ENCODE assay signal across 8 mouse cellular contexts in the genomic region with DNA sequence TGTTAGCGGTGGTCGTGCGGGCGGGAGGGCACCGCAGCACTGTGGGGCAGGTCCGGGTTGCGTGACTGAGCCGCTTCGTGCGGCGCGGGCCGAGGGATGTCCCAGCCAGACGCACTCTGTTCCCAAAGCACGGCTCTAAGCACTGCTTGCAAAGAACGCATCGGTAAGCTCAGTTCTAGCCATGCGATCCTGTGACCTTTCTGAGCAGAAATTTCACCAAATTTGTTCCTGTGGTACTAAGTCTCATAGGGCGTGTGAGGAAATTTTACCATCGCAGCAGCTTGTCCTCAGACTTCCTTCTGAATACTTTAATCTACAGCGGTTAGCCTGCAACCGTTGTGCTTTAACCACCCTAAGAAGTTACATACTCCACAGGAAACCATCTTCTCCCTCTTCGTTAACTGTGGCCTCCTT. TPM values are rescaled to one million over a fixed set of nuclear protein-coding genes. Genes with fewer than 3 reads are reported as not detected.
A peak's percentile ranks its signal among the peaks of the same experiment; 100 is the strongest.
DNase-seq lines count a peak whose midpoint lies in the region; ATAC-seq lines count a peak whose summit lies in the region.

No protein-coding gene starts in this region.

- H3K4me2 ChIP-seq in heart, embryonic 12.5 days: peak overlapping the region; percentile 85
- peak overlapping the region; percentile 76 for H3K4me2 ChIP-seq in forebrain, embryonic 11.5 days (ENCODE audit: low read depth, low read length, severe bottlenecking)
- H3K4me2 ChIP-seq in liver, embryonic 13.5 days: peak overlapping the region; percentile 95
- peak overlapping the region; percentile 80 for H3K4me2 ChIP-seq in stomach, embryonic 15.5 days

- H3K36me3 ChIP-seq in heart, embryonic 12.5 days: peaks cover 22% of the 10 kb centered on the region
- no peaks in the 10 kb centered on the region; the same call in 1 of the 2 replicates for H3K36me3 ChIP-seq in forebrain, embryonic 11.5 days (ENCODE audit: control insufficient read depth, insufficient read depth, low read length)
- peaks cover 25% of the 10 kb centered on the region for H3K36me3 ChIP-seq in liver, embryonic 13.5 days
- H3K36me3 ChIP-seq in stomach, embryonic 15.5 days: 0 out of 2 replicates have a peak, but pooled peaks cover 4% of the 10 kb centered on the region

- H3K9ac ChIP-seq in heart, embryonic 12.5 days: peak overlapping the region; percentile 83
- peak overlapping the region; percentile 72 for H3K9ac ChIP-seq in forebrain, embryonic 11.5 days (ENCODE audit: low read length)
- peak overlapping the region; percentile 81 for H3K9ac ChIP-seq in liver, embryonic 13.5 days
- peak overlapping the region; percentile 52 for H3K9ac ChIP-seq in stomach, embryonic 15.5 days

- peak overlapping the region; percentile 98 for H3K4me3 ChIP-seq in heart, embryonic 12.5 days
- peak overlapping the region; percentile 91 for H3K4me3 ChIP-seq in forebrain, embryonic 11.5 days (ENCODE audit: low read depth, low read length)
- peak overlapping the region; percentile 94 for H3K4me3 ChIP-seq in liver, embryonic 13.5 days (replicated peaks)
- peak overlapping the region; percentile 99 for H3K4me3 ChIP-seq in stomach, embryonic 15.5 days (replicated peaks)

- H3K4me1 ChIP-seq in heart, embryonic 12.5 days (replicated peaks): 0 out of 2 replicates have a peak, but pooled peaks cover 5% of the 10 kb centered on the region
- no peaks in the 10 kb centered on the region for H3K4me1 ChIP-seq in forebrain, embryonic 11.5 days (replicated peaks; ENCODE audit: control insufficient read depth, insufficient read depth, low read length)
- H3K4me1 ChIP-seq in liver, embryonic 13.5 days (replicated peaks): peaks cover 26% of the 10 kb centered on the region
- H3K4me1 ChIP-seq in stomach, embryonic 15.5 days: no peaks in the 10 kb centered on the region

- H3K27me3 ChIP-seq in heart, embryonic 12.5 days (replicated peaks): no peaks in the 10 kb centered on the region
- H3K27me3 ChIP-seq in forebrain, embryonic 11.5 days (ENCODE audit: control insufficient read depth, insufficient read depth, low read length): 0 out of 2 replicates have a peak, but pooled peaks cover 2% of the 10 kb centered on the region
- H3K27me3 ChIP-seq in liver, embryonic 13.5 days: no peaks in the 10 kb centered on the region
- H3K27me3 ChIP-seq in stomach, embryonic 15.5 days (replicated peaks): no peaks in the 10 kb centered on the region

- peak overlapping the region; percentile 89 for H3K27ac ChIP-seq in heart, embryonic 12.5 days (ENCODE audit: poor library complexity, severe bottlenecking)
- no peak overlapping the region for H3K27ac ChIP-seq in forebrain, embryonic 11.5 days (ENCODE audit: low read depth, low read length)
- peak overlapping the region; percentile 81 for H3K27ac ChIP-seq in liver, embryonic 13.5 days
- H3K27ac ChIP-seq in stomach, embryonic 15.5 days: peak overlapping the region; percentile 91

- WGBS in heart, embryonic 12.5 days: 1% methylated on average over 23 of the region's 23 CpGs
- WGBS in forebrain, embryonic 11.5 days: 1% methylated on average over 23 of the region's 23 CpGs
- under 1% methylated on average over 23 of the region's 23 CpGs for WGBS in liver, embryonic 13.5 days (ENCODE audit: insufficient replicate concordance)
- under 1% methylated on average over 23 of the region's 23 CpGs for WGBS in stomach, embryonic 15.5 days

- no peaks in the 10 kb centered on the region for H3K9me3 ChIP-seq in heart, embryonic 12.5 days (replicated peaks)
- no peaks in the 10 kb centered on the region for H3K9me3 ChIP-seq in forebrain, embryonic 11.5 days (ENCODE audit: control insufficient read depth, low read length)
- no peaks in the 10 kb centered on the region for H3K9me3 ChIP-seq in liver, embryonic 13.5 days (replicated peaks)
- no peaks in the 10 kb centered on the region for H3K9me3 ChIP-seq in stomach, embryonic 15.5 days

- ATAC-seq in heart, embryonic 12.5 days (ENCODE audit: insufficient number of reproducible peaks, low FRiP score): peak; percentile 66
- ATAC-seq in forebrain, embryonic 11.5 days (replicated peaks; ENCODE audit: low FRiP score): peak; percentile 76
- peak; percentile 37 for ATAC-seq in liver, embryonic 13.5 days (ENCODE audit: low read depth)
- peak; percentile 63 for ATAC-seq in stomach, embryonic 15.5 days (ENCODE audit: insufficient read depth, low FRiP score, low read depth)

- no peak for DNase-seq in heart, adult 18-20 months
- DNase-seq in ES-CJ7 (ENCODE audit: low read depth, low spot score): peak; percentile 17
- DNase-seq in forebrain, embryonic 11.5 days (ENCODE audit: low spot score): no peak
- DNase-seq in liver, embryonic 13.5 days: no peak
- DNase-seq in cerebellum, adult 9-10 months: no peak
- no peak for DNase-seq in B cell, adult 2 months

RNA-seq across cellular contexts. Expression of gene Ankrd12, which starts 0.6 kb away (rescaled TPM):
- 18.7 and 19.6 TPM in 2 replicates for polyA plus RNA-seq in heart, embryonic 12.5 days (2016; fragmentation: Nextera tagmentation; extraction: Ambion mirVana)
- 10 to 100 TPM; 18.3 to 19.8 TPM for total RNA-seq in heart, adult 18-20 months (2021)
- polyA plus RNA-seq in forebrain, embryonic 11.5 days (2014; fragmentation: Nextera tagmentation; extraction: Ambion mirVana): 29.0 and 30.3 TPM in 2 replicates
- polyA plus RNA-seq in liver, embryonic 13.5 days (2015; fragmentation: Nextera tagmentation; extraction: Ambion mirVana): 6.1 and 8.3 TPM in 2 replicates
- 29.0 and 29.9 TPM in 2 replicates for polyA plus RNA-seq in stomach, embryonic 15.5 days (2015; fragmentation: Nextera tagmentation; extraction: Ambion mirVana)

RNA-seq across cellular contexts. Expression of gene Ndufv2, which starts 23.9 kb away (rescaled TPM):
- 482 and 485 TPM in 2 replicates for polyA plus RNA-seq in heart, embryonic 12.5 days (2016; fragmentation: Nextera tagmentation; extraction: Ambion mirVana)
- total RNA-seq in heart, adult 18-20 months (2021): 1,000 to 10,000 TPM; 1,218 to 1,257 TPM
- 313 and 317 TPM in 2 replicates for polyA plus RNA-seq in forebrain, embryonic 11.5 days (2014; fragmentation: Nextera tagmentation; extraction: Ambion mirVana)
- 246 and 248 TPM in 2 replicates for polyA plus RNA-seq in liver, embryonic 13.5 days (2015; fragmentation: Nextera tagmentation; extraction: Ambion mirVana)
- 349 and 368 TPM in 2 replicates for polyA plus RNA-seq in stomach, embryonic 15.5 days (2015; fragmentation: Nextera tagmentation; extraction: Ambion mirVana)

RNA-seq across cellular contexts. Expression of gene Washc1, which starts 33.9 kb away (rescaled TPM):
- 27.6 and 30.2 TPM in 2 replicates for polyA plus RNA-seq in heart, embryonic 12.5 days (2016; fragmentation: Nextera tagmentation; extraction: Ambion mirVana)
- 10 to 100 TPM; 22.5 to 25.0 TPM for total RNA-seq in heart, adult 18-20 months (2021)
- polyA plus RNA-seq in forebrain, embryonic 11.5 days (2014; fragmentation: Nextera tagmentation; extraction: Ambion mirVana): 24.9 and 29.4 TPM in 2 replicates
- 18.6 and 19.0 TPM in 2 replicates for polyA plus RNA-seq in liver, embryonic 13.5 days (2015; fragmentation: Nextera tagmentation; extraction: Ambion mirVana)
- polyA plus RNA-seq in stomach, embryonic 15.5 days (2015; fragmentation: Nextera tagmentation; extraction: Ambion mirVana): 33.3 and 37.8 TPM in 2 replicates

RNA-seq across cellular contexts. Expression of gene Ddx11, which starts 45.9 kb away (rescaled TPM):
- 18.0 and 20.5 TPM in 2 replicates for polyA plus RNA-seq in heart, embryonic 12.5 days (2016; fragmentation: Nextera tagmentation; extraction: Ambion mirVana)
- 1 to 10 TPM; 1.2 to 1.5 TPM for total RNA-seq in heart, adult 18-20 months (2021)
- polyA plus RNA-seq in forebrain, embryonic 11.5 days (2014; fragmentation: Nextera tagmentation; extraction: Ambion mirVana): 29.0 and 31.4 TPM in 2 replicates
- polyA plus RNA-seq in liver, embryonic 13.5 days (2015; fragmentation: Nextera tagmentation; extraction: Ambion mirVana): 8.6 and 9.9 TPM in 2 replicates
- 17.3 and 21.9 TPM in 2 replicates for polyA plus RNA-seq in stomach, embryonic 15.5 days (2015; fragmentation: Nextera tagmentation; extraction: Ambion mirVana)
